Mouse (Mus musculus): ENCODE data around the gene Gm10277. TPM values are rescaled to one million over a fixed set of nuclear protein-coding genes. Genes with fewer than 3 reads are reported as not detected.

Gene Gm10277
- total RNA-seq, 2 experiments from 2014 or later, result not detected

- intact Hi-C loops (cut with DNase I; ENCODE audit: low total_unique reads), result no loop called here
- peak; percentile 65 for DNase-seq
Observed at GRCm38 (mm10) chr11:77802341-77802865, 14.9 kb upstream of the Gm10277 start.

GRCm38 (mm10) chr11:77800869-77801701 lies 13.5 kb upstream of the Gm10277 start:
- peak; percentile 87 for DNase-seq
- intact Hi-C loops (cut with DNase I; ENCODE audit: low total_unique reads), result no loop called here

GRCm38 (mm10) chr11:77800491-77800868 lies 12.9 kb upstream of the Gm10277 start:
- no peak for DNase-seq
- intact Hi-C loops (cut with DNase I; ENCODE audit: low total_unique reads), result no loop called here

GRCm38 (mm10) chr11:77795216-77795615 lies 7.7 kb upstream of the Gm10277 start:
- intact Hi-C loops (cut with DNase I; ENCODE audit: low total_unique reads), result no loop called here
- no peak for DNase-seq

GRCm38 (mm10) chr11:77793238-77793930 lies 5.8 kb upstream of the Gm10277 start:
- DNase-seq, result peak; percentile 96
- intact Hi-C loops (cut with DNase I; ENCODE audit: low total_unique reads), result no loop called here

GRCm38 (mm10) chr11:77792566-77792909 lies 5.0 kb upstream of the Gm10277 start:
- no peak for DNase-seq
- intact Hi-C loops (cut with DNase I; ENCODE audit: low total_unique reads), result no loop called here

- intact Hi-C loops (cut with DNase I; ENCODE audit: low total_unique reads), result no loop called here
- DNase-seq, result no peak
Observed at GRCm38 (mm10) chr11:77791752-77792565, 4.4 kb upstream of the Gm10277 start.

GRCm38 (mm10) chr11:77791241-77791727 lies 3.7 kb upstream of the Gm10277 start:
- no peak for DNase-seq
- intact Hi-C loops (cut with DNase I; ENCODE audit: low total_unique reads), result no loop called here

GRCm38 (mm10) chr11:77790286-77790685 lies 2.7 kb upstream of the Gm10277 start:
- no peak for DNase-seq
- intact Hi-C loops (cut with DNase I; ENCODE audit: low total_unique reads), result no loop called here

- DNase-seq, result no peak
- intact Hi-C loops (cut with DNase I; ENCODE audit: low total_unique reads), result loop anchor here (5.0 kb wide), 1 partner anchor 37 kb away; no protein-coding TSS in a partner anchor
Observed at GRCm38 (mm10) chr11:77789512-77789911, 2.0 kb upstream of the Gm10277 start.

GRCm38 (mm10) chr11:77785768-77786561 lies 1.6 kb downstream of the Gm10277 start:
- intact Hi-C loops (cut with DNase I; ENCODE audit: low total_unique reads), result loop anchor here (5.0 kb wide), 1 partner anchor 34 kb away; no protein-coding TSS in a partner anchor
- DNase-seq, result no peak

GRCm38 (mm10) chr11:77785396-77785767 lies 2.2 kb downstream of the Gm10277 start:
- intact Hi-C loops (cut with DNase I; ENCODE audit: low total_unique reads), result loop anchor here (5.0 kb wide), 1 partner anchor 33 kb away; no protein-coding TSS in a partner anchor
- DNase-seq, result no peak

- DNase-seq, result no peak
- intact Hi-C loops (cut with DNase I; ENCODE audit: low total_unique reads), result loop anchor here (5.0 kb wide), 1 partner anchor 33 kb away; no protein-coding TSS in a partner anchor
Observed at GRCm38 (mm10) chr11:77784894-77785293, 2.7 kb downstream of the Gm10277 start.

GRCm38 (mm10) chr11:77783747-77784646 lies 3.5 kb downstream of the Gm10277 start:
- intact Hi-C loops (cut with DNase I; ENCODE audit: low total_unique reads), result no loop called here

GRCm38 (mm10) chr11:77783211-77783746 lies 4.3 kb downstream of the Gm10277 start:
- DNase-seq, result no peak
- intact Hi-C loops (cut with DNase I; ENCODE audit: low total_unique reads), result no loop called here

More at GRCm38 (mm10) chr11:77783747-77784646, 3.5 kb downstream of the Gm10277 start:
- DNase-seq, result no peak

GRCm38 (mm10) chr11:77782104-77782815 lies 5.3 kb downstream of the Gm10277 start:
- intact Hi-C loops (cut with DNase I; ENCODE audit: low total_unique reads), result no loop called here

GRCm38 (mm10) chr11:77781088-77781487 lies 6.5 kb downstream of the Gm10277 start:
- no peak for DNase-seq
- intact Hi-C loops (cut with DNase I; ENCODE audit: low total_unique reads), result no loop called here

More at GRCm38 (mm10) chr11:77782104-77782815, 5.3 kb downstream of the Gm10277 start:
- no peak for DNase-seq

Measured in gastrocnemius, postnatal 14 days (tissue).